Mouse (Mus musculus) intestine, postnatal 0 days (tissue): ENCODE measurements at regions not wholly inside any gene's neighbourhood (a gene's known extent, or its start where the extent isn't known, plus 50 kb on each side); places are given as distances from the start of the nearest gene placed in this dataset.
A peak's percentile ranks its signal among the peaks of the same experiment; 100 is the strongest.

ENCODE experiments used
- ATAC-seq: fragments of 200-750 bp; cut with Nextera tagmentation; 2 replicates; pipeline ENCODE4 v1.8.0; 2017; ENCODE audit warnings: mild to moderate bottlenecking, moderate TSS enrichment, moderate library complexity
- H3K27ac ChIP-seq: fragments of 300-500 bp; sonication (generic); 2 replicates; pipeline ENCODE4 v1.5.1; 2014; ENCODE audit warnings: mild to moderate bottlenecking, low read depth, low read length, moderate library complexity
- H3K27me3 ChIP-seq: fragments of 300-500 bp; sonication (generic); replicated peaks from 2 replicates; pipeline ENCODE4 v1.6.1; 2014; ENCODE audit warnings: low read length, mixed read lengths; ENCODE audit not compliant: control insufficient read depth, insufficient read depth
- H3K36me3 ChIP-seq: fragments of 300-500 bp; sonication (generic); 2 replicates; pipeline ENCODE4 v1.6.1; 2014; ENCODE audit warnings: mild to moderate bottlenecking, moderate library complexity; ENCODE audit not compliant: control insufficient read depth, insufficient read depth
- H3K4me1 ChIP-seq: fragments of 300-500 bp; sonication (generic); replicated peaks from 2 replicates; pipeline ENCODE4 v1.6.1; 2014; ENCODE audit warnings: antibody characterized with exemption, low read length, mixed read lengths; ENCODE audit not compliant: control insufficient read depth, insufficient read depth
- H3K4me2 ChIP-seq: fragments of 300-500 bp; sonication (generic); replicated peaks from 2 replicates; pipeline ENCODE4 v1.6.1; 2014; ENCODE audit warnings: low read depth, mild to moderate bottlenecking, moderate library complexity
- H3K4me3 ChIP-seq: fragments of 300-500 bp; sonication (generic); 2 replicates; pipeline ENCODE4 v1.5.1; 2014; ENCODE audit warnings: low read depth, low read length
- H3K9ac ChIP-seq: fragments of 300-500 bp; sonication (generic); 2 replicates; pipeline ENCODE4 v1.6.1; 2014; ENCODE audit warnings: mild to moderate bottlenecking, low read depth, low read length
- H3K9me3 ChIP-seq: fragments of 300-500 bp; sonication (generic); 2 replicates; pipeline ENCODE4 v1.6.1; 2016; ENCODE audit warnings: mixed run types; ENCODE audit not compliant: control insufficient read depth
- CTCF ChIP-seq: sonication (generic); IDR thresholded peaks from 2 replicates; pipeline ENCODE4 v1.5.1; 2016; ENCODE audit warnings: low read depth, mild to moderate bottlenecking, control low read depth, antibody characterized with exemption, moderate library complexity
- WGBS: fragments of 180-500 bp; shearing (Covaris S2); extraction: QIAGEN DNeasy Blood & Tissue Kit; methylation state at CpG from one replicate; pipeline ENCODE4 v1.1.7; 2014; 5-methylcytosine and 5-hydroxymethylcytosine counted together

DNA sequence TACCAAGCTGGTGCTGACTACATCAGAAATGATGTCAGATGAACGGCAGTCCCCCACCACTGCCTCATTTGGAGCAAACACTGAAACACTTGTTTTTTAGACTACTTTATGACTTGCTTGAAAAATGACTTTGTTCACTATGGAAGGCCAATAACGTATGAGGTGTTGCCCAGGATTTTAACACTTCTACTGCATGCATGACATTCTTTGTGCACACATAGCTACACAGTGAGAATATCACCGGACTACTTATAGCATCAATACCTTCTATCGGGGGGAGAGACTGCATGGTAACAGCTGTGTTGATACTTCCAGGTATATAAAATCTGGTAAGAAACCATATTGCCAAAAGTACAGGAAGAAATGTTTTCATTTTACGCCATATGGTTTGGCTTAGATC is 364.5 kb downstream of the Fbxo8 start:
- no peak overlapping the region for H3K9ac ChIP-seq
- no peaks in the 10 kb centered on the region for H3K36me3 ChIP-seq
- no peaks in the 10 kb centered on the region for H3K4me1 ChIP-seq
- no peak for ATAC-seq
- WGBS: 79% methylated on average over 5 of the region's 5 CpGs
- H3K4me3 ChIP-seq: no peak overlapping the region
- no peak overlapping the region for H3K27ac ChIP-seq
- no peak overlapping the region for H3K4me2 ChIP-seq
- no peaks in the 10 kb centered on the region for H3K27me3 ChIP-seq
- no peak for TF ChIP-seq CTCF
- H3K9me3 ChIP-seq: no peaks in the 10 kb centered on the region

DNA sequence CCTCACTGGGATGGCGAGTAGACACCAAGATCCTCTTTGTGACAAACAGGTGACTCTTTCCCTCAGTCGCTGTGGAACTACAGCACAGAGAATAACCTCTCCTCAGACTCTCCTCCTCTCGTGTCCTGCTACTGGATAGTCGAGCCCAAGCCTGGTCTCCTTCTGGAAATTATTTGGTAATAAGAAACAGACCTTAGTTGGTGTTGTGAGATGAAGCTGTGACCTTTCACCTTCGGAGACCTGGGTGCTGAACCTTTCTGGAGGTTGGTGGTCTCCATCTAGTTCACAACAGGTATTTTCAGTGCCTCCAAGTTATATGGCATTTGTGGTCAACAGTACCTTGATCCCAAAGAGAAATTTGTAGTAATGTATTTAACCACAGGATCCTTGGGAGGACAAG is 365.1 kb downstream of the Fbxo8 start:
- H3K36me3 ChIP-seq: no peaks in the 10 kb centered on the region
- H3K27me3 ChIP-seq: no peaks in the 10 kb centered on the region
- H3K4me2 ChIP-seq: no peak overlapping the region
- H3K27ac ChIP-seq: no peak overlapping the region
- no peaks in the 10 kb centered on the region for H3K9me3 ChIP-seq
- TF ChIP-seq CTCF: no peak
- no peak overlapping the region for H3K9ac ChIP-seq
- no peaks in the 10 kb centered on the region for H3K4me1 ChIP-seq
- no peak overlapping the region for H3K4me3 ChIP-seq
- 90% methylated on average over 5 of the region's 5 CpGs for WGBS
- no peak for ATAC-seq

DNA sequence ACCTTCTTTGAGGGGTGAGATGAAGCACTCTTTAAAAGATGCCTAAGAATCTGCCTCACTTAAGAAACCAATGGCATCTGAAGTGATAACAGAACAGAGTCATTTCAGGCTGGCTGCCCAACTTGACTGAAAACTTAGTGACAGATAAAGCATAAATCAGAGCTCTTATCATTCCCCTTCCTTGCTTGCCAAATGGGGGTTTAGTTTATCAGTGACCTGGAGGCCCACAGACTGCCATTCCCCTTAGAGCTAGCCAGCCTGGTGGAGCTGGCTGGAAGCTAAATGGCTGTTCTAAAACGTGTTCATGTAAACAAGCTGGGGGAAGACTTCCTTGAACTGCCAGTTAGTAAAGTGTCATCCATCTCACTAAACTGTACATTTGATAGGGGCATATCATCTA is 373.8 kb downstream of the Fbxo8 start:
- ATAC-seq: no peak
- Histone ChIP-seq H3K36me3 (no peaks in the 10 kb centered on the region), H3K4me3 (no peak overlapping the region), H3K4me1 (no peaks in the 10 kb centered on the region), H3K27me3 (no peaks in the 10 kb centered on the region), H3K4me2 (no peak overlapping the region), H3K27ac (no peak overlapping the region), H3K9me3 (no peaks in the 10 kb centered on the region), H3K9ac (no peak overlapping the region)
- TF ChIP-seq CTCF: no peak
- 0% methylated on average over 1 of the region's 1 CpGs for WGBS

DNA sequence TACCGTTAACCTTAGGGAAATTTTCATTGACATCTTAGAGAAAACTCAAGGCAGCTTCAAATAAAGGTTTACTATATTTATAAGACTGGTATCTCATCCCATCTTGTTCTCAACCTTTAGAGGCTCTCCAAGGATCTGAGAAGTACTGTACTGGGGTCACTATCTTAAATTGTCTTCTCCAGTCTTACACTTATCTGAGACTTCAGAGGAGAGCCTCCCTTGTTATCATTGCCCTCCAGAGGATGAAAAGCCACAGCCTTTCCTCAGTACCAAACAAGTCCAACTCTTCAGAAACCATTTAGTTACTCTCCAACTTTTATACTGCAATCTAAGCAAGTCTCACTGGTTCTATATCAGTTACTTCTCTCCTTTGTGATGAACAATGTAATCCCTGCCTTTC is 376.3 kb downstream of the Fbxo8 start:
- Histone ChIP-seq H3K27me3 (no peaks in the 10 kb centered on the region), H3K4me1 (no peaks in the 10 kb centered on the region), H3K27ac (no peak overlapping the region), H3K9me3 (no peaks in the 10 kb centered on the region), H3K4me3 (no peak overlapping the region), H3K36me3 (no peaks in the 10 kb centered on the region), H3K9ac (no peak overlapping the region), H3K4me2 (no peak overlapping the region)
- TF ChIP-seq CTCF: no peak
- 92% methylated on average over 1 of the region's 1 CpGs for WGBS
- ATAC-seq: no peak

DNA sequence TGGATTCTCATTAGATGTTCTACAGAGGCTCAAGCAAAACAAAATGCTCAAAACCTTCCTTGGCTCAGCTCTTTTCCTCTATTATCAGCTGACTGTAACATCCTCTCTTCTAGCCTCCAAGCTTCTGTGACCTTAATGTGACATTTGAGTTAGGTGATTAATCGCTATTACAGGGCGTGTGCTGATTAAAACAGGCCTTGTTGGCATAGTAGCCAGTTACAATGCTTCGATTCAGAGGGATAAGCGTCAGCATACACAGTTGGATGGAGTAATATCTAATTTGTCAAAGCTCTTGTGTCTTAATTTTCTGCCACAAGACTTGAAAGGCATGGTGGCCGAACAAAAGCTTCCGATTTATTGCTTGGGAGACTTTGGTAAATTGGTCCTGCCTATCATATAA is 378.2 kb downstream of the Fbxo8 start:
- WGBS: 69% methylated on average over 6 of the region's 6 CpGs
- Histone ChIP-seq H3K27me3 (no peaks in the 10 kb centered on the region), H3K4me1 (no peaks in the 10 kb centered on the region), H3K27ac (no peak overlapping the region), H3K4me2 (no peak overlapping the region), H3K9ac (no peak overlapping the region), H3K4me3 (no peak overlapping the region), H3K9me3 (no peaks in the 10 kb centered on the region), H3K36me3 (no peaks in the 10 kb centered on the region)
- ATAC-seq: no peak
- no peak for TF ChIP-seq CTCF

DNA sequence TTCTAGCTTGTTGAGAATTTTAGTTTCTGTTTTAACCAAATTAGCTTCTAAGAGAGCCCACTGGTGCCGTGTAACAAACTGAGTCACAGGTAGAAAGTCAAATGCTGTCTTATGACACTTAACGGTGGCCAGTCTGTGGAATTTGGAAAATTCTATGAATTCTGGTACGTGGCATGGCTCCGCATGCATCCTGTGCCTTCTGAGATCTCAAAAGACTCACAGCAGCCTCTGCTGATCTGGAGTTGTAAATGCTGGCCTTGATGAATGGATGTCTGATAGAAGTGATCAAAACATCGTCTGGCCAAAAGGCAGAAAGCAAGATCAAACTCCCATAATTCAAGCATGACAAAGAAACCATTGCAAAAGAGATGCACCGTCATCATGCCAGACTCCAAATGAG is 381.5 kb downstream of the Fbxo8 start:
- Histone ChIP-seq H3K9me3 (no peaks in the 10 kb centered on the region), H3K4me2 (peak overlapping the region; percentile 6; the same call in 1 of the 2 replicates), H3K9ac (no peak overlapping the region), H3K27ac (no peak overlapping the region), H3K36me3 (no peaks in the 10 kb centered on the region), H3K4me3 (no peak overlapping the region), H3K4me1 (no peaks in the 10 kb centered on the region), H3K27me3 (no peaks in the 10 kb centered on the region)
- ATAC-seq: no peak
- WGBS: 46% methylated on average over 6 of the region's 6 CpGs
- no peak for TF ChIP-seq CTCF

DNA sequence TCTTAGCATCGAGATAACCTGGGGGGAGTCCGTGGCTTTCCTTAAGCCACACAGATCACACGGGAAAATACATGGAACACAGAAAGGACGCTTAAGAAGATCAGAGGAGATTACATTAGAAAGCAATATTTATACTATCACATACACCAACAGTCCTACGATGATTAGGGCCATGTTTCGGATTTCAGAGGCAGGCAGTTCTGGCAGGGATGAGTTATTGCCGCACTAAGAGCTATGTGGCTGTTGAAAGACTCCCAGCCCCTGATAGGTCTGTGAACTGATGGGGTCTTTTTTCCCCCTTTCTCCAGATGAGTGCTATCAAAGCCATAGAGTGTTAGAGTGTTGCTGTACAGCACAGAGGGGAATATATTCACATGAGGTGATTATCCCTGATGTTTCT is 358.6 kb upstream of the Hand2 start:
- no peak for TF ChIP-seq CTCF
- H3K36me3 ChIP-seq: no peaks in the 10 kb centered on the region
- H3K9me3 ChIP-seq: no peaks in the 10 kb centered on the region
- H3K9ac ChIP-seq: no peak overlapping the region
- no peak overlapping the region for H3K27ac ChIP-seq
- no peak for ATAC-seq
- WGBS: 61% methylated on average over 7 of the region's 7 CpGs
- no peaks in the 10 kb centered on the region for H3K4me1 ChIP-seq
- H3K4me2 ChIP-seq: no peak overlapping the region
- H3K27me3 ChIP-seq: no peaks in the 10 kb centered on the region
- H3K4me3 ChIP-seq: no peak overlapping the region
